Mouse (Mus musculus): ENCODE data around the gene Rabgap1l.

DNA sequence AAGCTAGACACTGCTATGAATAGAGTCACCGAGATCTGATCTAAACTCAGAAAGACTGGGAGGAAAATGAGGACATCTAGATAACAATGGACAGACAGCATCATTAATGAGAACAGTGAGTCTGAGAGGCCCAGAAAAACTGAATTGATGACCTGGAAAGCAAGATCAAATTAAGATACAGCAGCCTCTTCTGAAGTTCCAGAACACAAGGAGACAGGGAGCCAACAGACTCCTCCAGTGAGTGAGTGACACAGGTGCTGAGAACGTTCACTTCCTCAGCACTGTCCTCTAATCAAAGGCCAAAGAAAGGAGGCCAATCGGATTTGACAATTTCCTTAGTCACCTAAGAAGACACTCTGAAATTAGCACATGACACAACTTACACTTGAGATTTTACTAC is 307.3 kb downstream of the Rabgap1l start:
- no peak for TF ChIP-seq POLR2A (IDR thresholded peaks at IDR 0.05; ENCODE audit: extremely low read depth, insufficient read depth, low read length)
- no peak for TF ChIP-seq CTCF (IDR thresholded peaks at IDR 0.05; ENCODE audit: low read depth, low read length)
